Mouse (Mus musculus): ENCODE data around the gene Hacd4.
"Not testable (repeated sequence)": the region's sequence is repeated elsewhere in the genome, so short reads cannot be mapped to it uniquely, and the experiment has no call there.

The Hacd4 gene

GRCm38 (mm10) chr4:88436593-88437165 lies 2.0 kb downstream of the Hacd4 start:
- DNase-seq (ENCODE audit: low read depth in 2 of 2, low spot score in 2 of 2) = no peak

GRCm38 (mm10) chr4:88432412-88433024 lies 6.2 kb downstream of the Hacd4 start:
- no peak for DNase-seq (ENCODE audit: low read depth in 2 of 2, low spot score in 2 of 2)

- no peak for DNase-seq (ENCODE audit: low read depth in 2 of 2, low spot score in 2 of 2)
Measured at GRCm38 (mm10) chr4:88427630-88428239, 11.0 kb downstream of the Hacd4 start.

GRCm38 (mm10) chr4:88424563-88424962 lies 14.2 kb downstream of the Hacd4 start:
- no peak for DNase-seq (ENCODE audit: low read depth in 2 of 2, low spot score in 2 of 2)

GRCm38 (mm10) chr4:88419378-88419777 lies 19.4 kb downstream of the Hacd4 start:
- no peak for DNase-seq (ENCODE audit: low read depth in 2 of 2, low spot score in 2 of 2)

GRCm38 (mm10) chr4:88415017-88415416 lies 23.7 kb downstream of the Hacd4 start:
- DNase-seq (ENCODE audit: low read depth in 2 of 2, low spot score in 2 of 2) = no peak

GRCm38 (mm10) chr4:88412331-88412730 lies 26.4 kb downstream of the Hacd4 start:
- no peak for DNase-seq (ENCODE audit: low read depth in 2 of 2, low spot score in 2 of 2)

GRCm38 (mm10) chr4:88409279-88409678 lies 29.4 kb downstream of the Hacd4 start:
- no peak for DNase-seq (ENCODE audit: low read depth in 2 of 2, low spot score in 2 of 2)

- DNase-seq (ENCODE audit: low read depth in 2 of 2, low spot score in 2 of 2) = no peak
Measured at GRCm38 (mm10) chr4:88406887-88407696, 31.6 kb downstream of the Hacd4 start.

- no peak for DNase-seq (ENCODE audit: low read depth in 2 of 2, low spot score in 2 of 2)
Measured at GRCm38 (mm10) chr4:88402884-88403283, 35.8 kb downstream of the Hacd4 start.

GRCm38 (mm10) chr4:88400992-88401313 lies 37.8 kb downstream of the Hacd4 start:
- no peak for DNase-seq (ENCODE audit: low read depth in 2 of 2, low spot score in 2 of 2)

GRCm38 (mm10) chr4:88400302-88400991 lies 38.3 kb downstream of the Hacd4 start:
- DNase-seq (ENCODE audit: low read depth in 2 of 2, low spot score in 2 of 2) = no peak

GRCm38 (mm10) chr4:88396995-88397521 lies 41.7 kb downstream of the Hacd4 start:
- no peak for DNase-seq (ENCODE audit: low read depth in 2 of 2, low spot score in 2 of 2)

- DNase-seq (ENCODE audit: low read depth in 2 of 2, low spot score in 2 of 2) = no peak
Measured at GRCm38 (mm10) chr4:88395717-88396116, 43.0 kb downstream of the Hacd4 start.

- DNase-seq (ENCODE audit: low read depth in 2 of 2, low spot score in 2 of 2) = not testable (repeated sequence)
Measured at GRCm38 (mm10) chr4:88390596-88390995, 48.1 kb downstream of the Hacd4 start.

GRCm38 (mm10) chr4:88390036-88390435 lies 48.7 kb downstream of the Hacd4 start:
- DNase-seq (ENCODE audit: low read depth in 2 of 2, low spot score in 2 of 2) = no peak

GRCm38 (mm10) chr4:88372293-88373224 lies 66.2 kb downstream of the Hacd4 start:
- no peak for DNase-seq (ENCODE audit: low read depth in 2 of 2, low spot score in 2 of 2)

GRCm38 (mm10) chr4:88370819-88371218 lies 67.9 kb downstream of the Hacd4 start:
- DNase-seq (ENCODE audit: low read depth in 2 of 2, low spot score in 2 of 2) = no peak

- DNase-seq (ENCODE audit: low read depth in 2 of 2, low spot score in 2 of 2) = no peak
Measured at GRCm38 (mm10) chr4:88369951-88370350, 68.8 kb downstream of the Hacd4 start.

GRCm38 (mm10) chr4:88357431-88357830 lies 81.3 kb downstream of the Hacd4 start:
- no peak for DNase-seq (ENCODE audit: low read depth in 2 of 2, low spot score in 2 of 2)
